Mouse (Mus musculus) forebrain, embryonic 10.5 days (tissue): Measurements from ENCODE around the gene Defb25. TPM values are rescaled to one million over a fixed set of nuclear protein-coding genes. Genes with fewer than 3 reads are reported as not detected.

Experiments
- DNase-seq: peaks from one replicate; pipeline ENCODE4 v3.0.0-alpha.2; 2017; ENCODE audit warnings: low spot score; ENCODE audit errors: extremely low spot score
- H3K27ac ChIP-seq: fragments of 300-500 bp; sonication (generic); 2 replicates; pipeline ENCODE4 v1.5.1; 2016; ENCODE audit warnings: mild to moderate bottlenecking
- H3K27me3 ChIP-seq: fragments of 300-500 bp; sonication (generic); 2 replicates; pipeline ENCODE4 v1.6.1; 2016; ENCODE audit warnings: mild to moderate bottlenecking; ENCODE audit not compliant: poor library complexity, severe bottlenecking
- H3K36me3 ChIP-seq: fragments of 300-500 bp; sonication (generic); replicated peaks from 2 replicates; pipeline ENCODE4 v1.6.1; 2016; ENCODE audit warnings: mild to moderate bottlenecking, moderate library complexity
- H3K4me1 ChIP-seq: fragments of 300-500 bp; sonication (generic); 2 replicates; pipeline ENCODE4 v1.6.1; 2016
- H3K4me3 ChIP-seq: fragments of 300-500 bp; sonication (generic); 2 replicates; pipeline ENCODE4 v1.5.1; 2016; ENCODE audit warnings: mild to moderate bottlenecking, moderate library complexity
- H3K9me3 ChIP-seq: fragments of 300-500 bp; sonication (generic); 2 replicates; pipeline ENCODE4 v1.6.1; 2016; ENCODE audit warnings: mild to moderate bottlenecking, moderate library complexity
- WGBS: fragments of 180-500 bp; shearing (Covaris S2); methylation state at CpG from one replicate; pipeline ENCODE4 v1.1.7; 2016; 5-methylcytosine and 5-hydroxymethylcytosine counted together
- polyA plus RNA-seq: library from polyadenylated mRNA; unstranded; fragments of >200 nt; fragmentation: Nextera tagmentation; extraction: Ambion mirVana; gene quantifications from 2 replicates; pipeline ENCODE4 v1.2.1, GENCODE M21; 2016

Gene Defb25
- polyA plus RNA-seq, 1 experiment from 2014 or later: not detected

- 38% methylated on average over 6 of the region's 6 CpGs for WGBS
- Histone ChIP-seq H3K9me3 (no peaks in the 10 kb centered on the region), H3K4me1 (peaks cover 24% of the 10 kb centered on the region), H3K36me3 (no peaks in the 10 kb centered on the region), H3K27ac (no peak overlapping the region), H3K27me3 (no peaks in the 10 kb centered on the region), H3K4me3 (no peak overlapping the region)
- DNase-seq: no peak
These were observed 33.8 kb downstream of the Defb25 start for GRCm38 (mm10) chr2:152589021-152589420.

DNA sequence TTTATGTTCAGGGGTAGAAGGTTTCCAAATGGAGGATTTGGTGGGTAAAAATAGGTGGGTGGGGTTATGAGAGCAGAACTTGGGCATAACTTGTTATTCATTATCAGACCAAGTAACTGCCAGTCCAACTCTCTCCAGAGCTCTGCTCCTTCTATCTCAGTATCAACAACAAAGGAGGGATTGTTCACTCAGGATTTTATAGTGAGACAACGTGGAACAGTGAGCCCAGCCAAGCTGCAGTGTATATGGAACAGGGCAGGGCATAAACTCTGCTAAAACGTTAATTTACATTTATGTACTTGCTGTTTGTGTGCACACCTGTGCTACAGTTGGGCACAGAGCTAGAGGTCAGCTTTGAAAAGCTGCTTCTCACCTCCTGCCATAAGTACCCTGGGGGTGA is 34.4 kb downstream of the Defb25 start:
- H3K9me3 ChIP-seq: no peaks in the 10 kb centered on the region
- no peaks in the 10 kb centered on the region for H3K27me3 ChIP-seq
- H3K4me3 ChIP-seq: no peak overlapping the region
- H3K36me3 ChIP-seq: no peaks in the 10 kb centered on the region
- H3K27ac ChIP-seq: no peak overlapping the region
- no peak for DNase-seq
- peaks cover 24% of the 10 kb centered on the region for H3K4me1 ChIP-seq
- WGBS: 56% methylated on average over 2 of the region's 2 CpGs

- H3K9me3 ChIP-seq: no peaks in the 10 kb centered on the region
- no peaks in the 10 kb centered on the region for H3K27me3 ChIP-seq
- no peak overlapping the region for H3K27ac ChIP-seq
- 77% methylated on average over 4 of the region's 4 CpGs for WGBS
- no peak for DNase-seq
- peaks cover 24% of the 10 kb centered on the region for H3K4me1 ChIP-seq
- no peaks in the 10 kb centered on the region for H3K36me3 ChIP-seq
- no peak overlapping the region for H3K4me3 ChIP-seq
These were observed 35.8 kb downstream of the Defb25 start for GRCm38 (mm10) chr2:152586926-152587560.

- no peaks in the 10 kb centered on the region for H3K36me3 ChIP-seq
- H3K9me3 ChIP-seq: no peaks in the 10 kb centered on the region
- peaks cover 6% of the 10 kb centered on the region for H3K4me1 ChIP-seq
- no peak for DNase-seq
- WGBS: 95% methylated on average over 11 of the region's 11 CpGs
- H3K4me3 ChIP-seq: no peak overlapping the region
- H3K27ac ChIP-seq: no peak overlapping the region
- H3K27me3 ChIP-seq: no peaks in the 10 kb centered on the region
These were observed 42.2 kb downstream of the Defb25 start for GRCm38 (mm10) chr2:152580612-152581011.

DNA sequence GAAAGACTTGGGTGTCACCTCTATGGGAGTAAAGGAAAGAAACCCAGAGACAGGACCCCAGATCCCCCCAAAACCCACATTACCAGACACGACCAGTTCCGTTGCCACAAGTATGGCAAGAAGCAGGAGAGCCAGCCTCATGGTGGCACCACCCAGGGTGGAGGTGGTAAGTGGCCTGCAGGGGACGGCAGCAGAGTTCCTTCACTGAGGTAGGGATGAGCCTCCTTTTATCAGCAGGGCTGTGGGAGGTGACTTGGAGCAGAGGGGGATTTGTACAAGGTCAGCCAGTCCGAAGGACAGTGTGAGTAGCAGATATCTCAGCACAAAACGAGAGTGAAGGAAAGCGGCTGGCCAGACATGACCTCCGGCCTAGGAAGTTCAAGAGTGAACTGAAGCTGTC is 42.7 kb downstream of the Defb25 start, which contains the start of gene Defb19:
TSS of gene Defb19 (minus strand) at position 206 of the 400 bp plus-strand sequence.
- Histone ChIP-seq H3K27me3 (no peaks in the 10 kb centered on the region), H3K4me3 (no peak within 1 kb of the TSS), H3K9me3 (no peaks in the 10 kb centered on the region), H3K4me1 (0 out of 2 replicates have a peak, but pooled peaks cover under 1% of the 10 kb centered on the region), H3K27ac (no peak within 1 kb of the TSS), H3K36me3 (no peaks in the 10 kb centered on the region)
- 72% methylated on average over 7 of the region's 7 CpGs for WGBS
- DNase-seq: no peak

- Histone ChIP-seq H3K4me1 (no peaks in the 10 kb centered on the region), H3K27me3 (no peaks in the 10 kb centered on the region), H3K27ac (no peak overlapping the region), H3K9me3 (no peaks in the 10 kb centered on the region), H3K36me3 (no peaks in the 10 kb centered on the region), H3K4me3 (no peak overlapping the region)
- no peak for DNase-seq
- 91% methylated on average over 8 of the region's 8 CpGs for WGBS
These were observed 49.4 kb downstream of the Defb25 start for GRCm38 (mm10) chr2:152573484-152573883.

Other genes with a start within 250 kb of the Defb25 start
- 1.1 and 2.4 TPM in 2 replicates for gene Nrsn2, start 246.4 kb downstream of the Defb25 start, polyA plus RNA-seq
- 9.3 and 9.5 TPM in 2 replicates for gene Sox12, start 225.0 kb downstream of the Defb25 start, polyA plus RNA-seq
- gene Zcchc3, start 208.0 kb downstream of the Defb25 start, polyA plus RNA-seq: 46.5 and 50.0 TPM in 2 replicates
- 0.76 and 1.0 TPM in 2 replicates for gene 6820408C15Rik, start 207.5 kb downstream of the Defb25 start, polyA plus RNA-seq
- gene Defb23, start 158.4 kb downstream of the Defb25 start, polyA plus RNA-seq: not detected in 2 replicates
- gene Defb20, start 146.0 kb downstream of the Defb25 start, polyA plus RNA-seq: not detected in 2 replicates
- not detected in 2 replicates for gene Defb22, start 132.9 kb downstream of the Defb25 start, polyA plus RNA-seq
- not detected in 2 replicates for gene Defb26, start 111.4 kb downstream of the Defb25 start, polyA plus RNA-seq
- gene Defb28, start 104.8 kb downstream of the Defb25 start, polyA plus RNA-seq: not detected in 2 replicates
- not detected in 2 replicates for gene Defb29, start 83.0 kb downstream of the Defb25 start, polyA plus RNA-seq
- not detected in 2 replicates for gene Gm17416, start 53.7 kb downstream of the Defb25 start, polyA plus RNA-seq
- gene Defb21, start 50.3 kb downstream of the Defb25 start, polyA plus RNA-seq: not detected in 2 replicates
- not detected in 2 replicates for gene Defb19, start 42.7 kb downstream of the Defb25 start, polyA plus RNA-seq
- gene Defb45, start 23.7 kb downstream of the Defb25 start, polyA plus RNA-seq: not detected in 2 replicates
- gene Defb36, start 18.7 kb downstream of the Defb25 start, polyA plus RNA-seq: not detected in 2 replicates
- gene Rem1, start 3.9 kb upstream of the Defb25 start, polyA plus RNA-seq: 0.16 and 0.18 TPM in 2 replicates
- gene H13, start 46.4 kb upstream of the Defb25 start, polyA plus RNA-seq: 90.7 and 93.2 TPM in 2 replicates
- 39.1 and 40.3 TPM in 2 replicates for gene Mcts2, start 64.0 kb upstream of the Defb25 start, polyA plus RNA-seq
- gene Id1, start 113.2 kb upstream of the Defb25 start, polyA plus RNA-seq: 57.5 and 61.1 TPM in 2 replicates
- 3.0 and 4.2 TPM in 2 replicates for gene Cox4i2, start 131.1 kb upstream of the Defb25 start, polyA plus RNA-seq
- gene Bcl2l1, start 208.7 kb upstream of the Defb25 start, polyA plus RNA-seq: 98.5 and 104 TPM in 2 replicates
- gene Tpx2, start 224.9 kb upstream of the Defb25 start, polyA plus RNA-seq: 162 and 163 TPM in 2 replicates